Mouse (Mus musculus): ENCODE data around the gene Ece1.
A peak's percentile ranks its signal among the peaks of the same experiment; 100 is the strongest.
"Not testable (repeated sequence)": the region's sequence is repeated elsewhere in the genome, so short reads cannot be mapped to it uniquely, and the experiment has no call there.

The Ece1 gene

GRCm38 (mm10) chr4:137862019-137862418 lies at the start of gene Ece1:
Gene Ece1, plus strand, starts transcription at chr4:137862237.
- DNase-seq (ENCODE audit: low read depth, low spot score) = peak; percentile 52

- no peak for DNase-seq (ENCODE audit: low read depth, low spot score)
These were observed 48.9 kb upstream of the Ece1 start for GRCm38 (mm10) chr4:137812946-137813708.

- no peak for DNase-seq (ENCODE audit: low read depth, low spot score)
These were observed 47.9 kb upstream of the Ece1 start for GRCm38 (mm10) chr4:137814140-137814539.

- DNase-seq (ENCODE audit: low read depth, low spot score) = no peak
These were observed 46.6 kb upstream of the Ece1 start for GRCm38 (mm10) chr4:137815473-137815872.

GRCm38 (mm10) chr4:137816216-137816615 lies 45.8 kb upstream of the Ece1 start:
- no peak for DNase-seq (ENCODE audit: low read depth, low spot score)

GRCm38 (mm10) chr4:137818341-137818740 lies 43.7 kb upstream of the Ece1 start:
- no peak for DNase-seq (ENCODE audit: low read depth, low spot score)

GRCm38 (mm10) chr4:137819487-137819886 lies 42.5 kb upstream of the Ece1 start:
- DNase-seq (ENCODE audit: low read depth, low spot score) = no peak

- DNase-seq (ENCODE audit: low read depth, low spot score) = no peak
These were observed 41.3 kb upstream of the Ece1 start for GRCm38 (mm10) chr4:137820721-137821120.

GRCm38 (mm10) chr4:137822537-137822936 lies 39.5 kb upstream of the Ece1 start:
- DNase-seq (ENCODE audit: low read depth, low spot score) = no peak

- no peak for DNase-seq (ENCODE audit: low read depth, low spot score)
These were observed 38.5 kb upstream of the Ece1 start for GRCm38 (mm10) chr4:137823542-137823941.

- no peak for DNase-seq (ENCODE audit: low read depth, low spot score)
These were observed 37.2 kb upstream of the Ece1 start for GRCm38 (mm10) chr4:137824881-137825280.

GRCm38 (mm10) chr4:137830380-137830779 lies 31.7 kb upstream of the Ece1 start:
- no peak for DNase-seq (ENCODE audit: low read depth, low spot score)

GRCm38 (mm10) chr4:137831598-137831997 lies 30.4 kb upstream of the Ece1 start:
- DNase-seq (ENCODE audit: low read depth, low spot score) = no peak

GRCm38 (mm10) chr4:137835624-137836337 lies 26.3 kb upstream of the Ece1 start:
- DNase-seq (ENCODE audit: low read depth, low spot score) = peak; percentile 93

GRCm38 (mm10) chr4:137836741-137837140 lies 25.3 kb upstream of the Ece1 start:
- DNase-seq (ENCODE audit: low read depth, low spot score) = no peak

GRCm38 (mm10) chr4:137837792-137838191 lies 24.2 kb upstream of the Ece1 start:
- no peak for DNase-seq (ENCODE audit: low read depth, low spot score)

GRCm38 (mm10) chr4:137838791-137839190 lies 23.2 kb upstream of the Ece1 start:
- DNase-seq (ENCODE audit: low read depth, low spot score) = no peak

- no peak for DNase-seq (ENCODE audit: low read depth, low spot score)
These were observed 22.6 kb upstream of the Ece1 start for GRCm38 (mm10) chr4:137839452-137839851.

GRCm38 (mm10) chr4:137844656-137845055 lies 17.4 kb upstream of the Ece1 start:
- DNase-seq (ENCODE audit: low read depth, low spot score) = no peak

GRCm38 (mm10) chr4:137847651-137848050 lies 14.4 kb upstream of the Ece1 start:
- not testable (repeated sequence) for DNase-seq (ENCODE audit: low read depth, low spot score)

- DNase-seq (ENCODE audit: low read depth, low spot score) = no peak
These were observed 11.9 kb upstream of the Ece1 start for GRCm38 (mm10) chr4:137850161-137850560.

- no peak for DNase-seq (ENCODE audit: low read depth, low spot score)
These were observed 10.6 kb upstream of the Ece1 start for GRCm38 (mm10) chr4:137851484-137851883.

GRCm38 (mm10) chr4:137853822-137854221 lies 8.2 kb upstream of the Ece1 start:
- DNase-seq (ENCODE audit: low read depth, low spot score) = no peak
